Mouse (Mus musculus): ENCODE data around the gene Cpeb4.

The Cpeb4 gene

DNA sequence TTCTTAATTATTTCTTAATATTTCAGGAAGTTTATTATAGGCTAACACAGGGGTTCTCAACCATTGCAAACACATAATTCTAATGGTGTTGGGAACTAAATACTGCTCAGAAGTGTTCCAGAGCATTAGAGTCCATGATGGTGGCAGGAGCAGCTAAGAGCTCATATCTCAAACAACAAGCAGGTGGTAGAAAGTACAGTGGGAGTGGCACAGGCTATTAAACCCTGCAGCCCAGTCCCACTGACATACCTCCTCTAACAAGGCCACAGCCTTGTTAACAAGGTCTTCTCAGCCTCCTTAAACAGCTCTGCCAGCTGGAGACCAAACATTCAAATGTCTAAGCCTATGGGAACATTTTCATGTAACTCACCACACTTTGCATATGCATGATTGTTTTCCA, 27.2 kb downstream of the Cpeb4 start:
- DNase-seq (ENCODE audit: low spot score): no peak

DNA sequence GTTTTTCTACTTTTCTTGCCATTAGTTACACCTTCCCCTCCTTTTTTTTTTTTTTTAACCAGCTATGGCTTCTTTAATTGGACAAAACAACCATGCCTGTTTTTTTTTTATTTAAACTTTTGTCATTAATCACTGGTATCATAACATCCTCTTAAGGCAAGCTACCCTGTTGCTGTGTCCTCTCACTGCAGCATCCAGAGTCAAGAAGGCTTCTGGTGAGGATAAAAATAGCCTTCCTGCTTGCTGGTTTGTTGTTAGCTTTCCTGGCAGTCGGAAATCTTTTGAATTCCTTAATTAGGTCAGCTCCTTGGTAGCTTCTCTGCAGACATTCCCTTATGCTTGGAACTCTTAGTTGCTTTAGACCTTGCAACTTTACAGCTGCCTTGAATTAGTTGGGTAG, 28.7 kb downstream of the Cpeb4 start:
- no peak for DNase-seq (ENCODE audit: low spot score)

DNA sequence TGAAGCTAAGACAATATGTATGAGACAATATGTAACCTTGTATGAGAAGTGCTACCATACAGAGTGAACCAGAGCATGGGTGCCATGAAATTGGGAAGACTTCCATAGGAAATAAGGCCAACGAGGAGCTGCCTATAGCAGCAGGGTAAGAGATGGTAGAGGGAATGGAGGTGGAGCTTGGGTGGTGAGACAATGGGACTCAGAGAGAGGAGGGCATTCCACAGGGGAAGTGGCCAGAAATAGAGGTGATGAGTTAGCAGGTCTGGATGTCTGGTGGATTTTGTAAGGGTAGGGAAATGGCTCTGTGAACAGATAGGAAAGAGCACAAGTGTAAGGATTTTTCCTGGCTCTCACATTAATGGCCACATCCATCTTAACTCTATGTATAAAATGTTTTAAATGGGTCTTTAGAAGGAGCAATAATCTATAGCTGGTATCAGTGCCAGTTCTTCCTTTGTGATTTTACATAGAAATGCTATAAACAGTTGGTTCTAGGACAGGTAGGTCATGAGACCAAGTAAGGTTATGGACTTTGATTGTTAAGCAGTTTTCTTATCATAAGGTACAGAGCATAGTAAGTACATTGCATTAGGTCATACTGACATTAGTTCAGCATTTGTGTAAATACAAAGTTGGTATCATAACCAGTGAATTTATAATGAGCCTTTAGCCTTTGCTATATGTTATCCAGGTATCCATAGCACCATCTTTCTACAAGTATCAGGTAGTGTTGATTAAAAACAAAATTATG, 30.4 kb downstream of the Cpeb4 start:
- no peak for DNase-seq (ENCODE audit: low spot score)

DNA sequence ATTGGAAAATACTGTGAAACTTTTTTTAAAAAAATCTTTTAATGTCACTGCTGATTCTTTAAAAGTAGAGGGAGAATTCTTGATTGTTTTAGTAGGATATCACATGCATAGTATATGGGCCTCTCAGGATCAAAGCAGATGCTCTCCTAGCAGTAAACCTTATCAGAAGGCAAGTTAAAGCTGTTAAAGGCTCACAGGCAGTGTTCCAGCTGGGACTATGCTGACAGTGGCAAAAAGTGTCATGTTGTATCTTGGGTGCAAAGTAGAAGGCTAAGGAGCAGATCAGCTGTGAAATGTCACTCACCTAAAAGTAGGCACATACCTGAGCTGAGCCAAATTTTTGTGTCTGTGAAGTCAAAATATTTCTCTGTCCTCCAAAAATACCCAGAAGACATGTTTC, 34.5 kb downstream of the Cpeb4 start:
- no peak for DNase-seq (ENCODE audit: low spot score)

DNA sequence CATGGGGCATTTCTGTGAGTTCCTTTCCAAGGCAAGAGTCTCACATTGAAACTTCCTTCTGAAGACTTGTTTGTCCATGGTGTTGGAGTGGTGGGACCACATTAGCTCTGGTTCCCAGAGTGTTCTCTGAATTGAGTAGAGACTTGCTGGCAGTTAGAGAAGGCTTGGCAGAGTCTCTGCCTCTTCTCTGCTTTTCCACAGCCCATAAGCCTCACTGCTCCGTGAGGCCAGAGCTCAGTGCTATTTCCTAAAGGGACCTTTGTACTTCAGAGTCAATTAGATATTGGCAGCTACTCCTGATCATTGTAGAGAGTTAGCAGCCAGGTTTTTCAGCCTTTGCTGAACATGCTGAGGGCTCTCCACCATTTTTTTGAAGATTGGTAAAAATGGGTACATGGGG, 35.6 kb downstream of the Cpeb4 start:
- no peak for DNase-seq (ENCODE audit: low spot score)

DNA sequence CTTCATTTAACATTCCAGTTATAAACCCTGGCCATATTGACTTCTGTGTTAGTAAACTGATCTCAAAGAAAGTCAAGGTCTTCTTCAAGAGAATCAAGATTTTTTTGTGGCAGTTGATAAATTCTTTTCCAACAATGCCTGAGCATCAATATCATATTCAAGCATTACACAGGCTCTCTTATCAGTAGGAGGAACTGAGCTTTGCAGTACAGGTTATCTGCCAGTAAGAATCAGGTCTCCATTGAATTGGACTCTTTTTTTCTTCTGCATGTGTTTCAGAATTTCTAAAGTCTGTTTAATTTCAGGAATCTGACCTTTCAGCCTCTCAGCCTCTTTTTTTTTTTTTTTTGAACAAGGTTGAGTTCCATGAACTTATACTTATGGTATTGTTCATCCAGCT, 40.9 kb downstream of the Cpeb4 start:
- DNase-seq (ENCODE audit: low spot score): no peak

DNA sequence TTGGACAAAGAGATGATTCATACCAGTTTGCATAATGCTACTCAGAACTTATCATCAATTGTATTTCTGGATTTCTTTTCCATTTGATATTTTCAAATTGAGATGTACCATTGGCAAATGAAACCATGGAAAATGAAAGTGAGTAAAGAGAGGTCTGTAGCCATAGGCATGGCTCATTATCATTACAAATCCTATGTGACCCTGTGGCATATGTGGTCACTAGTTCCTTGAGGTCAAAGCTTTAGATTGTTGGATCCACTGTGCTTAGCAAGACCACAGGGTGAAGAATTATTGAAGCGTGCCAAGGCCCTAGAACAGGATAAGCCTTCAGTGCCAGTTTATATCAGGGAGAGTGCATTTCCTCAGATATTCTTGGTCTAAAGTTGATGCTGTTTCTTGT, 45.8 kb downstream of the Cpeb4 start:
- no peak for DNase-seq (ENCODE audit: low spot score)

DNA sequence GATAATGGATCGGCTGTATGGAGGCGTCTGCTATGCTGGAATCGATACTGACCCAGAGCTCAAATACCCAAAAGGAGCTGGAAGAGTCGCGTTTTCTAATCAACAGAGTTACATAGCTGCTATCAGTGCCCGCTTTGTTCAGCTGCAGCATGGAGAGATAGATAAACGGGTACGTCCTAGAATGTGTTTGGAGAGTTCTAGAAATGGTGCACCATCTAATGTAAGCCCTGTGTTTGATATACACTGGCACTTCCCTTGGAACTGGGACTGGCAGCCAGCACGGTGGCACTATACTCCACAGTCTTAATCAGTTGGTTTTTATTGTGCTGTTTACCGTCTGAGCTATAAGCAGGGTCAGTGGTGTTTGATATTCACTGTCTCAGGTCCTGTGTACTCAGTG, 58.0 kb downstream of the Cpeb4 start:
- DNase-seq (ENCODE audit: low spot score): no peak

DNA sequence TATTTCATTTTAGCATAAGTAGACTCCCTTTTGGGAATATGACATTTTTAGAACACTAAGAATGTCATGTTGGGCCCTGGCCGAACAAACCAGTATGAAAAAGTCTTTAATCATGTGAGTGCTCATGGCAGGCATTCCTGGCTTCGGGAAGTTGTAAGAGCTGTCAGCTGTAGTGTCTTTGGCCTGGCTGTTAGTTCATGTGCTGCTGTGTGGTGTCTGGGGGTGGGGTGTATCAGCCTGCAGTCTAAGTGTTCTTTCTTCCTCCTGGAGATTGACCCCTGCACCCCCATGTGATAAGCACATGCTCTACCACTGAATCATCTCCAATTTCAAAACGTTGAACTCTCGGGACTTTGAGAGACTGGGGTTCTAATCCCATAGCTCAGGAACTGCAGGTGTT, 63.6 kb downstream of the Cpeb4 start:
- no peak for DNase-seq (ENCODE audit: low spot score)

DNA sequence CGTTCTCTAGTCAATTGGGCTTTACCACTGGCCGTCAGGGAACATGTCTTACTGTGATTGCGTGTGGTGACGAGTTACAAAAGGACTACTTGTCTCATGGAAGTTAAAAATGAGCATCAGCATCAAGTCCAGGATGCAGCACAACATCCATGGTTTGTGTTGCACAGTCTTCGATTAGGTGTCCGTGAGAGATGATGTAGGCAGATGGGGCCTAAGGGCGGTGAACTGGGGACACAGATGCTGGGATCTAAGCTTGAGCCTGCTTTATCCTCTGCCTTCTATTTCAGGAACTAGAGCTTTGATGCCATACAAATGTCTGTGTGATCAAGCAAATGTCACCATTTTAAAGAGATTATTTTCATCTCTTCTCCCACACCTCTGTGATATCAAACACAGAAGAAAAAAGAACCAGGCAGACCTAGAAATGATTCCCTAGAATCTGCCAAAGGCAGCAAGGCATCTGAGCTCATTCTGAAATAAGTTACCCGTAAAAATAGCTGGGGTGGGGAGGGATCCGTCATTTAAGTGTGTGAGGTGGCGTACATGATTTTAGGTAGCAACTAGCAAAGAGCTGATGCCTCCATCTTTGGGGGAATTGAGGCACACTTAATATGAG, 65.0 kb downstream of the Cpeb4 start:
- no peak for DNase-seq (ENCODE audit: low spot score)

DNA sequence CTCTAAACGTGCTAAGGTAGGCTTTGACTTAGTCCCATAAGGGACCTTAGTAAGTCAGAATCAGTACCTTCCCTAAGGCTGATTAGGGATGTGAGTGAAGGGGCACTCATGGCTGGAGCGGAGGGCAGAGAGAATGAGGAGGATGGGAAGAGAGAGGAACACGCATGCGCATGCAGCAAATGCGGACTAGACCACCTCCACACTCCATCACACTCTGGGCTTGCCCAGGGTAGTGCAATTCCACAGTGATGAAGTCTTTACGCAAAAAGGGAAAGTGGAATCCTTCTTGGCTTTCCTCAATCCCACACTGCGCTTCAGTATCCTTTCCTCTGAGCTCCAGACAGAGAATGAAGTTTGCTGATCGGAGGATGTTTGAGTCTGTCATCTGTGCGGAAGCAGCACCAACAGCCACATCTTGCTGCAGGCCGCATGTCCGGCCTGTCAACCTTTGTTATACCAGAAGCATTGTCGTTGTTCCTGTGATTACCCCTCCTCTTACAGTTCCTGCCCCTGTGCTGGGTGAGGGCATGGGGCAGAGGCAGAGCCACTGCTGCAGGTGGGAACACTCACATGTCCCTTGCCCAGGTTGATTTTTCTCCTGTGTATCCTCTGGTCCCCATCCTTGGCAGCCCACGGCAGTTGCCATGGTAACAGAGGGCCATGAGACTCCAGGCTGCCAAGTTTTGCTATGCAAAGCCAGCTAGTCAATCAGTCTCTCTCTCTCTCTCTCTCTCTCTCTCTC, 69.1 kb downstream of the Cpeb4 start:
- DNase-seq (ENCODE audit: low spot score): no peak

DNA sequence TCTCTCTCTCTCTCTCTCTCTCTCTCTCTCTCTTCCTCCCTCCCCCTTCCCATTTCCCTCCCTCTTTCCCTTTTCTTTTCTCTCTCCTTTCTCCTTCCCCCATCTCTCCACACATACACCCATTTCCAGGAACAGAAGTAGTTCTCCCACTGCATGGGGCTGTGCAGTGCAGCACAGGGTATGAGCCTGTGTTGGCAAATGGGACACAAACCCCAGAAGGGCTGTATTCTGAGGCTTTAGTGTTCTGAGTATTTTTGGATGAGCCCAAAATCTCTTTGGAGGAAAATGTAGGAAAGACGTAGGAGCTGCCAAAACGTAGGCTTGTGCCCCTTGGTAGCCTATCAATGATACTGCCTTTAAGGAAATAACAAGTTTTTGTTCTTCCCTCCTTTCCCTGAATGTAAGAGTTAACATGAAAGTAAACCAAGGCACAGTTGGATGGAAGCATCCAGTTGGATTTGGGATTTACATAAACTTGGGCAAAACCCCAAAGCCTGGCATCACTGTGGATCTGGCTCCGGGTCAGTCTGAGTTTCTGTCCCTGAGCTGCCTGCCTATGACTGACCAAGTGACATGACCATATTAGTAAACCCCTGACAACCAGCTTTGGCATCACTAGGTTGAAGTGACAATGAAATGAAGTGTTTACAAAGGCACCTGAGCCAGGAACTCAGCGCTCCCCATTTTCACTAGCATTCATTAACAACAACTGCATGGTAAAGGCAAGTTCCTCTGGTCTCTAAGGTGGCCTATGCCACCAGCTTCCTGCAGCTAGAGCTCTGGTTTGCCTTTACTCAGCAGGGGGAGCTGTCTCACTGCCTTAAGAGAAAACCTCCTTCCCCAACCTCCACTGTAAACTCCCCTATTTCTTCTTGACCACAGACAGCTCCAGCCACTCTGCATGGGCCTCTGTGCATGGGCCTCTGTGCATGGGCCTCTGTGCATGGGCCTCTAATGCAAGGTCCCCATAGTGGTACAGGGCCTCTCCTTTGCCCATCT, 69.9 kb downstream of the Cpeb4 start:
- DNase-seq (ENCODE audit: low spot score): no peak

DNA sequence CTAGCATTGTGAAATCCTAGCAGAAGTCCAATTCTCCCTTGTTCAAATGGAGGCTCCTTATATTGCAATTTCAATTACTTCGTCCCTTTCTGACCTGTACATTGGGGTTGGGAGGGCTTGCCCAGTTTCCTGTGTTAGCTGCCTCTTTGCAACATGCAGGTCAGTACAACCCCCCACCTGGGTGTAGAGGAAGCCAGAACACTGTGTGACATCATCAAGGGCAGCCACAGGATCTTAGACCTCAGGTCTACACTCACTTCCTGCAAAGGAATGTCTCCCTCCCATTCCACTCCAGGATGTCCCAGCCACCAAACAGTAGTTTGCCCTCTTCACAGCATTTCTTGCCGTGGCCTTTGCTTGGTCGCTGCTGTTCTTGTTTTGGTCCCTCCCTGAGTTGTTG, 73.5 kb downstream of the Cpeb4 start:
- no peak for DNase-seq (ENCODE audit: low spot score)

DNA sequence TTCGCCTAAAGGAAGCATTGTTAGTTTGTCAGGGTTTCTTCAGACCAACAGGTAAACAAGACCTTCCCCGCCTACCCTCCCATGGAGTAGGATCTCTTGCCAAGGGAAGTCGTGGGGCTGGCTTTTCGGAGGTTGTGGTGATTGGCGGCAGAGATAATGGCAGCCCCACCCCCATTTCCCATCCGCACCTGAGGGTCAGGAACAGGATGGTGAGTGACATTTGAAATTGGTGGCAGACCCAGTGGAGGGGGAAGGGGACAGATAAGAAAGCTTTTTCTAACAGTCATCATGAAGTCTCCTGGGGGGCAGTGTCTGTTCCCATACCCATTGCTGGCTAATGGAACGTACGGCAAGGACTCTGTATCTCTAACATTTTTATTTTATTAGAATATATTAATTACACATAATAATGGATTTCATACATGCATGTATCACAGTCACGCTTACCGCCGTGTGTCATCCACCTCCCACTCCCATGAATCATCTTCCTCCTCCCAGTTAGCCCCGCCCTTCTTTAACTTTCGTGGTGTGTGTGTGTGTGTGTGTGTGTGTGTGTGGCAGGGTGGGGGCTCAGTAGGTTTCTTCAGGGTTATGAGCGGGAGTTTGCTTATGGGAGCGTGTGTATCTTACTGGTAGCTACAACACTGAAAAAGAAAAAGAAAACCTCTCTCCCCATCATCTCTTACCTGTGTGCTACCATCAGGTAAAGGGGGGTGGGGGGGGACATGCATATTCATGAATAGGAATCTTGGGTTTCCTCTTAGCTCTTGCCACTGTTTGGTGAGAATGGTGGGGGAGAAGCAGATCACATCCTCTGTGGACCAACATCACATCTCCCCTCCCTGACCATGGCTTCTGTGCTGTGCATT, 76.7 kb downstream of the Cpeb4 start:
- no peak for DNase-seq (ENCODE audit: low spot score)

DNA sequence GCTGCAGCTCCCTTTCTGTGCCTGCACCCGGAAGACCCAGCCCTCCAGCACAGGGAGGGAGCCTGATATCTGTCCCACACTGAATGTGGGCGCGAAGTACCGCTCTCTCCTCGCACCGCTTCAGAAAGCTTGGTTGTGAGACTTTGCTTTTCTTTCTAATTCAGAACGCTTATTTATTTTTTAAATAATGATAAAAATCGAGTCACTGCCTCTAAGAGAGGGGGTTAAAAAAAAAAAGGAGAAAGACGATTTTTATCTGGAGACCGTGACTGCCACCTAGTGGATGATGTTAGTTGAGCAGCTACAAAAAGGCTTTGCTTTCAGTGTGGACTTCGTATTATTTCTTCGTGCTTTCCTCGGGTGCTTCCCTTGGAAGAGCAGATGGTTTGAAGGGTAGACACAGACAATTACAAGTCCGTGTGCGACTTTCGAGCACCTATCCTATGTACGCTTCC, 77.3 kb downstream of the Cpeb4 start:
- DNase-seq (ENCODE audit: low spot score): peak; percentile 19

DNA sequence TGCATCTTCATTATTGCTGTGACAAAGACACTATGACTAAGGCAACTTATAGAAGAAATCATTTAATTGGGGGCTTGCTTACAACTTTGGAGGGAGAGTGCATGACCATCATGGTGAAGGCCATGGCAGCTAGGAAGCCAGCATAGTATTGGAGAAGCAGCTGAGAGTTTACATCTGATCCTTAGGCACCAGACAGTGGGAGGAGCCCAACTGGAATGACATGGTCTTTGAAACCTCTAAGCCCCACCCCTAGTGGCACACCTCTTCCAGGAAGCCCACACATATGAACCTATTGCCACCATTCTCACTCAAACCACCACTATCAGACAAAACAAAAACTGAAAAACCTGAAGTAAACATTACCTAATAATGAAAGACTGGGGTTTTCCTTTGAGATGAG, 88.1 kb downstream of the Cpeb4 start:
- no peak for DNase-seq (ENCODE audit: low spot score)

DNA sequence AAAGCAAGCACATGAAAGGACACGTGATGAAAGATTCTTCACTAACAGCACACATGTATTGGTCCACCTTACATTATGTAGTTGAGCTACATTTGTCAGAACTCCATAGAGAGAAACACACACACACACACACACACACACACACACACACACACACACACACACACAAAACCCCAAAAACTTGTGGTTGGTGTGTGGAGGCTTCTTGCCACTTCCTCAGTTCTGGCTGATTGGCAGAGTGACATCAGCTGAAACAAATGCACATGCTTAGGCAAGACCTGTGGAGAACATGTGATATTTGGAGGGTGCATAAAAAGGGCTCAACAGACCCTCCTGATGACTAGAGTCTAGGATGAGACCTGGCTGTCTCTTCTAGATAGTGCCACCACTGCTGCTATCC, 92.0 kb downstream of the Cpeb4 start:
- no peak for DNase-seq (ENCODE audit: low spot score)

DNA sequence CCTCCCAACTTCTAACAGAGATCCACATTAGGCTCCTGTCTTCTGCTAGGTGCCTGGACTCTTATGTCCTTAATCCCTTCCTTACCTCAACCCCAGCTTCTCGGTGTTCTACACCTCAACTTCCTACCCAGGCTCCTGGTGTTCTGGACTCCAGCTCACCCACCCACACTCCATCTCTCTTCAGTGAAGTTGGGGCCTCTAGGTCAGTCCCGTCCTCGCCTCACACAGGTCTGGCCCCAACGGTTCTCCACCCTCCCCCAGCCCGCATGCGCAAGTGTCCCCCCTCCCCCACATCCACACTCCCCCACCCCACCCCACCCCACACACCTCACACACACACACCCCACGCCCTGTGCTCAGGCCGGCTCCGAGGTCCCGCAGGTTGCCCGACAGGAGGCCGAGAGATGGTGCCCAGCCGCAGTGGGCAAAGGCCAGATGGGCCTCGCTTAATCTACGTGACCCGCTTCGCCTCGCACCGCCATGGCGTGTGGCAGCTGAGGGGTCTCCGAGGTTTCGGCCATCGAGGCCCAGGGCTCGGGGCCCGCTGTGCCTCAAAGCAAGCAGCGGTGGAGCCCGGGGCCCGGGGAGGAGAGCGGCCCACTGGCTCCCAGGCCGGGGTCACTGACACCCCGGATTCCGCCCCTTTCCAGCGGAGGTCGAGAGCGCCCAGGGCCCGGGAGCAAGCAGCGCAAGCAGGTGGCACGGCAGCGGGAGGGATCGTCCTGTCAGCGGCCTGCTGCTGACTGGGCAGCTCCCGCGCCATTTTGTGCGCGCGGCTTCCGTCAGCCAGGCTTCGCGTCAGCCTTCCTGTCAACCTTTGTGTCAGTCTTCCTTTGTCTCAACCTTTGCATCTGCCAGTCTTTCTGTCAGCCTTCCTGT, 93.5 kb downstream of the Cpeb4 start, which contains the start of gene 4930524B15Rik:
Gene 4930524B15Rik, plus strand, starts transcription at position 337 of the 879 bp plus-strand sequence.
- peak; percentile 80 for DNase-seq (ENCODE audit: low spot score)

DNA sequence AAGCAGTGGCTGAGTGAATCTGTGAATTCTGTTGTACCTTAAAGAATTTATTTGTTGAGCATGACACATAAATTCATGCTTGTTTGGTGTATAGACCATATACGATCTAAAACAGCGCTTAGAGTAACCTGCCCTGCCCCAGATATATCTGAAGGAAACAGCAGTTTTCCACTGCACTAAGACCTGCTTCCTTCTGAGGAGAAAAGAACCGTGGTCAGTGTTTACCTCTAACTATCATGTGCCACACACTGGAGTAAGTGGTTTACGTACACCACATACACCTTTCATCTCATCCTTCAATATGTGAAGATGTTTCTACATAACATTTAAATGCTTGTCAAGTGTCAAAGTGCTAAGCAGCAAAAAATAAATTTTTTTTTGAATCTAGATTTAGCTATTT, 102.1 kb downstream of the Cpeb4 start:
- no peak for DNase-seq (ENCODE audit: low spot score)

DNA sequence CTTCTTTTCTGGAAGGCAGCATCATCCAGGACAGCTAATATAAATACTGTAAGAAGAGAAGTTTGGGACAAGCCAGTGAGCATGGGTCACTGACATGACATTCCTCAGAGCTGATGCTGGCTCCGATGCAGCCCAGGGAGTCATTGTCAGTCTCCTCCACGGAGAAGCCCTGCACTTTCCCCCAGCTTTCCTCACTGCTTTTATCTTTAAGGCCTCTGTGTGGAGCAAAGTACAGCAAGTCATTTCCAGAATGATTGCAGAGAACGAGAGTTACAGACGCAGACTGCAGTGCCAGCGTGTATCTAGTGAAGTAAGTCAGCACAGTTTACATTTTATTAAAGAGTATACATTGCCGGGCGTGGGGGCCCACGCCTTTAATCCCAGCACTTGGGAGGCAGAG, 102.8 kb downstream of the Cpeb4 start:
- no peak for DNase-seq (ENCODE audit: low spot score)
